Mouse (Mus musculus) lung, embryonic 15.5 days (tissue): Measurements from ENCODE around the gene Klhl21. TPM values are rescaled to one million over a fixed set of nuclear protein-coding genes. Genes with fewer than 3 reads are reported as not detected.
A peak's percentile ranks its signal among the peaks of the same experiment; 100 is the strongest.
"Not testable (repeated sequence)": the region's sequence is repeated elsewhere in the genome, so short reads cannot be mapped to it uniquely, and the experiment has no call there.

Experiments used
- ATAC-seq: fragments of 200-750 bp; cut with Nextera tagmentation; 2 replicates; pipeline ENCODE4 v1.8.0; 2017; ENCODE audit warnings: moderate number of reproducible peaks, borderline replicate concordance; ENCODE audit not compliant: low FRiP score, low TSS enrichment; ENCODE audit errors: extremely low read depth
- H3K27ac ChIP-seq: fragments of 300-500 bp; sonication (generic); 2 replicates; pipeline ENCODE4 v1.5.1; 2015; ENCODE audit warnings: moderate library complexity, mild to moderate bottlenecking, inconsistent platforms
- H3K27me3 ChIP-seq: fragments of 300-500 bp; sonication (generic); 2 replicates; pipeline ENCODE4 v1.6.1; 2015; ENCODE audit warnings: inconsistent platforms
- H3K36me3 ChIP-seq: fragments of 300-500 bp; sonication (generic); 2 replicates; pipeline ENCODE4 v1.6.1; 2015; ENCODE audit warnings: inconsistent platforms
- H3K4me1 ChIP-seq: fragments of 300-500 bp; sonication (generic); 2 replicates; pipeline ENCODE4 v1.6.1; 2015; ENCODE audit warnings: inconsistent platforms
- H3K4me2 ChIP-seq: fragments of 300-500 bp; sonication (generic); 2 replicates; pipeline ENCODE4 v1.6.1; 2015; ENCODE audit warnings: inconsistent platforms, mild to moderate bottlenecking, moderate library complexity
- H3K4me3 ChIP-seq: fragments of 300-500 bp; sonication (generic); 2 replicates; pipeline ENCODE4 v1.5.1; 2015; ENCODE audit warnings: mild to moderate bottlenecking, inconsistent platforms
- H3K9ac ChIP-seq: fragments of 300-500 bp; sonication (generic); 2 replicates; pipeline ENCODE4 v1.6.1; 2015; ENCODE audit warnings: inconsistent platforms
- H3K9me3 ChIP-seq: fragments of 300-500 bp; sonication (generic); 2 replicates; pipeline ENCODE4 v1.6.1; 2016; ENCODE audit warnings: inconsistent platforms
- WGBS: fragments of 180-500 bp; shearing (Covaris S2); methylation state at CpG from one replicate; pipeline ENCODE4 v1.1.7; 2015; 5-methylcytosine and 5-hydroxymethylcytosine counted together
- polyA plus RNA-seq: library from polyadenylated mRNA; unstranded; fragments of >200 nt; fragmentation: Nextera tagmentation; extraction: Ambion mirVana; gene quantifications from 2 replicates; pipeline ENCODE4 v1.2.1, GENCODE M21; 2015

Klhl21 gene
- polyA plus RNA-seq, 1 experiment from 2014 or later, result 16.1 TPM

DNA sequence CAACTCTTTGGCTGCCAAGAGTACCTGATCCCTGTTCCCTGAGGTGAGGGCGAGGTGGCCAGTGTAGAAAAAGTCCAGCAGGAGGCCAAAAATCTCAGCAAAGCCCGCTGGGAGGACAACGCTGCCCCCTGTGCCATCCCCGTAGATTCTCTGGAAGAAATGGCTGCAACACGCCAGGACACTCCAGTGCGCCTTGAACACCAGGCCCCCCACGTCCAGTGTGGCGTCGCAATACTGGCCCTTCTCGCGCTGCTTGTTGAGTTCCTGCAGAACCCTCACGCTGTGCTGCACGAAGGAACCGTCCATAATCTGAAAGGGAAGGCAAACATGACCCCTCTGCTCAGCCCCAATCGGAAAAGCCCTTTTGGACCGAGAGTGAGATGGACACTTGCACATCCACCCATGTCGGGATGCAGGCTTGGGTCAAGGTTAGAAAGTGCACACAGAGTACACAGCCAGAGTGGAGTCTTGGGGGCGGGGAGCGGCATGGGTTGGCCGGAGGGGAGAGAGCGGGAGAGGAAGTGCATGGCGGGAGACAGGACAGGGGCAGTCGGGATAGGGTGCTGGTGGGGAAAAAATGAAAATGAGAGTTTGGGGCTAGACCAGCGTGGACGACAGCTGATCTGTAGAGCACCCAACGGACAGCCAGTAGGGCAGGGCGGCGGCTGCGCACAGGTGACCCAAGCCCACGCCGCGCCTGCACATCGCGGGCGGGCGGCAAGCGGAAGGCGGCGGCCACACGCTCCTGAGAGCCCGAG, 18.3 kb downstream of the Klhl21 start:
- Histone ChIP-seq H3K9ac (peak overlapping the region; percentile 85), H3K27ac (peak overlapping the region; percentile 70), H3K36me3 (peaks cover 21% of the 10 kb centered on the region), H3K4me2 (peak overlapping the region; percentile 94), H3K4me3 (peak overlapping the region; percentile 90), H3K4me1 (peaks cover 45% of the 10 kb centered on the region), H3K9me3 (no peaks in the 10 kb centered on the region), H3K27me3 (no peaks in the 10 kb centered on the region)
- peak; percentile 53 for ATAC-seq
- WGBS, result 2% methylated on average over 41 of the region's 41 CpGs

GRCm38 (mm10) chr4:152027524-152027923, 18.9 kb downstream of the Klhl21 start, which contains the start of gene Zbtb48:
TSS of gene Zbtb48 (minus strand) at chr4:152027671.
- Histone ChIP-seq H3K27ac (peak within 1 kb of the TSS; percentile 70), H3K36me3 (peaks cover 16% of the 10 kb centered on the region), H3K4me2 (peak within 1 kb of the TSS; percentile 94), H3K4me3 (peak within 1 kb of the TSS; percentile 90), H3K9ac (peak within 1 kb of the TSS; percentile 85), H3K9me3 (no peaks in the 10 kb centered on the region), H3K27me3 (no peaks in the 10 kb centered on the region), H3K4me1 (peaks cover 45% of the 10 kb centered on the region)
- ATAC-seq, result peak; percentile 98
- WGBS, result under 1% methylated on average over 35 of the region's 35 CpGs

DNA sequence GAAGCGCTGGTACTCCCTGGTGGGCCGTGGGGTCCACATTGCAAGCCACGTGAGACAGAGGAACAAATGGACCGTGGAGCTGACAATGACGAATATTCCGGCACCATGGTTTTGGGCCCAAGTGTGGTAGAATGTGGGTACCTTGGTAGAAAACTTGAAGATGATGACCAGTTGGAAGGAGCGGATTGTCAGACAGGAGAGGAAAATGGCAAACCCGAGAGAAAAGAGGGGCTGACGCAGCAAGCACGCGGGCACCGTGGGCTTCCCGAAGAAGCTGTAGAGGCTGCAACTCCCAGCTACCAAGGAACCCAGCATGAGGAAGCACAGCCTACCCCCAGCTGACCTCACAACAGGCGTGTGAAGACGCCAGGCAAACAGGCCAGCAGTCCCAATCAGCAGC, 19.9 kb downstream of the Klhl21 start:
- H3K4me3 ChIP-seq, result peak overlapping the region; percentile 90
- no peaks in the 10 kb centered on the region for H3K27me3 ChIP-seq
- peaks cover 7% of the 10 kb centered on the region for H3K36me3 ChIP-seq
- ATAC-seq, result no peak
- peaks cover 43% of the 10 kb centered on the region for H3K4me1 ChIP-seq
- H3K4me2 ChIP-seq, result peak overlapping the region; percentile 94
- no peak overlapping the region for H3K27ac ChIP-seq
- H3K9ac ChIP-seq, result peak overlapping the region; percentile 50; the same call in 1 of the 2 replicates
- WGBS, result 58% methylated on average over 15 of the region's 15 CpGs
- no peaks in the 10 kb centered on the region for H3K9me3 ChIP-seq

- Histone ChIP-seq H3K4me2 (peak overlapping the region; percentile 94; the same call in 1 of the 2 replicates), H3K4me3 (no peak overlapping the region)
- no peak for ATAC-seq
Observed at GRCm38 (mm10) chr4:152029087-152029486, 20.5 kb downstream of the Klhl21 start.

GRCm38 (mm10) chr4:152029997-152030396, 21.4 kb downstream of the Klhl21 start:
- H3K27ac ChIP-seq, result no peak overlapping the region
- H3K4me2 ChIP-seq, result no peak overlapping the region

More at GRCm38 (mm10) chr4:152029087-152029486, 20.5 kb downstream of the Klhl21 start:
- no peak overlapping the region for H3K27ac ChIP-seq
- H3K36me3 ChIP-seq, result 0 out of 2 replicates have a peak, but pooled peaks cover 3% of the 10 kb centered on the region
- H3K9ac ChIP-seq, result no peak overlapping the region
- H3K9me3 ChIP-seq, result no peaks in the 10 kb centered on the region
- WGBS, result 45% methylated on average over 5 of the region's 5 CpGs
- H3K4me1 ChIP-seq, result peaks cover 40% of the 10 kb centered on the region
- no peaks in the 10 kb centered on the region for H3K27me3 ChIP-seq

GRCm38 (mm10) chr4:152032922-152033321, 24.3 kb downstream of the Klhl21 start:
- Histone ChIP-seq H3K4me2 (no peak overlapping the region), H3K9ac (no peak overlapping the region), H3K27me3 (no peaks in the 10 kb centered on the region), H3K36me3 (no peaks in the 10 kb centered on the region), H3K4me1 (peaks cover 10% of the 10 kb centered on the region), H3K9me3 (no peaks in the 10 kb centered on the region), H3K27ac (no peak overlapping the region), H3K4me3 (no peak overlapping the region)
- no peak for ATAC-seq
- WGBS, result 84% methylated on average over 13 of the region's 13 CpGs

More at GRCm38 (mm10) chr4:152029997-152030396, 21.4 kb downstream of the Klhl21 start:
- H3K4me1 ChIP-seq, result peaks cover 32% of the 10 kb centered on the region
- no peak overlapping the region for H3K4me3 ChIP-seq
- H3K27me3 ChIP-seq, result no peaks in the 10 kb centered on the region
- no peaks in the 10 kb centered on the region for H3K9me3 ChIP-seq
- 73% methylated on average over 4 of the region's 4 CpGs for WGBS
- ATAC-seq, result no peak
- no peak overlapping the region for H3K9ac ChIP-seq
- H3K36me3 ChIP-seq, result no peaks in the 10 kb centered on the region

GRCm38 (mm10) chr4:152036464-152036863, 27.9 kb downstream of the Klhl21 start:
- H3K27ac ChIP-seq, H3K36me3 ChIP-seq, H3K9ac ChIP-seq, H3K27me3 ChIP-seq, ATAC-seq, H3K4me2 ChIP-seq, H3K9me3 ChIP-seq, H3K4me3 ChIP-seq: not testable (repeated sequence)
- WGBS, result 90% methylated on average over 6 of the region's 6 CpGs
- peaks cover 14% of the 10 kb centered on the region for H3K4me1 ChIP-seq

GRCm38 (mm10) chr4:152038225-152038984, 29.8 kb downstream of the Klhl21 start, which contains the start of gene Tas1r1:
TSS of gene Tas1r1 (minus strand) at chr4:152038568.
- no peak for ATAC-seq
- peaks cover 14% of the 10 kb centered on the region for H3K4me1 ChIP-seq
- peaks cover 25% of the 10 kb centered on the region for H3K36me3 ChIP-seq
- H3K27ac ChIP-seq, result no peak within 1 kb of the TSS; the same call in 1 of the 2 replicates
- no peaks in the 10 kb centered on the region for H3K27me3 ChIP-seq
- peak within 1 kb of the TSS; percentile 92 for H3K9ac ChIP-seq
- H3K4me2 ChIP-seq, result peak within 1 kb of the TSS; percentile 93
- WGBS, result 44% methylated on average over 10 of the region's 10 CpGs
- H3K9me3 ChIP-seq, result no peaks in the 10 kb centered on the region
- H3K4me3 ChIP-seq, result peak within 1 kb of the TSS; percentile 99

- no peak within 1 kb of the TSS; the same call in 1 of the 2 replicates for H3K27ac ChIP-seq
- peak within 1 kb of the TSS; percentile 93 for H3K4me2 ChIP-seq
- peak; percentile 88 for ATAC-seq
- 2% methylated on average over 86 of the region's 86 CpGs for WGBS
- H3K4me1 ChIP-seq, result peaks cover 14% of the 10 kb centered on the region
- H3K4me3 ChIP-seq, result peak within 1 kb of the TSS; percentile 99
- no peaks in the 10 kb centered on the region for H3K9me3 ChIP-seq
- no peaks in the 10 kb centered on the region for H3K27me3 ChIP-seq
- peak within 1 kb of the TSS; percentile 92 for H3K9ac ChIP-seq
- H3K36me3 ChIP-seq, result peaks cover 33% of the 10 kb centered on the region
Observed at GRCm38 (mm10) chr4:152038985-152039830, 30.6 kb downstream of the Klhl21 start, which contains the start of gene Nol9. TSS of gene Nol9 (plus strand) at chr4:152039321.

DNA sequence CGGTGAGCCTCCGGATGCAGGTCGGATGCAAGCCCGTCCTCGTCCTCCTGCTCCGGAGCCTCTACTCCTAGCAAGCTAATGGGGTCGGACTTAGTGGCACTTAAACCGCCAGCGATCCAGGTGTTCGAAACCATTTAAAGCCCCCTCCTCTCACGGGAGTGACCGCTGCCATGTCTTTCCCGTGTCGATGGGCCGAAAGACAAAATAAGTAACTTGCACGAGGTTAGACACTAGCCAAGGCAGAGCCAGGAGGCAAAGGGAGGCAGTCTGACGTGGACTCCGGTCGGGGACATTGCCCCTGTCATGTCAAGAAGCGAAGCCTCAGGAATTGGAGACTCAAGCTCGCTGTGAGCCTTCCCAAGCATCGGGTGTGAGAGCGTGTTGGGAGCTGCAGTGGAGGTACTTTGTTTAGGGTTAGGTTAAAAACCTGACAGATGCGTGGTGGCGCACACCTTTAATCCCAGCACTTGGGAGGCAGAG, 31.3 kb downstream of the Klhl21 start:
- Histone ChIP-seq H3K36me3 (peaks cover 39% of the 10 kb centered on the region), H3K9me3 (no peaks in the 10 kb centered on the region), H3K4me2 (peak overlapping the region; percentile 93), H3K4me3 (peak overlapping the region; percentile 99), H3K27me3 (no peaks in the 10 kb centered on the region), H3K9ac (peak overlapping the region; percentile 92), H3K4me1 (peaks cover 14% of the 10 kb centered on the region), H3K27ac (no peak overlapping the region)
- ATAC-seq, result no peak
- 2% methylated on average over 25 of the region's 25 CpGs for WGBS
